Mouse (Mus musculus): Measurements from ENCODE around the gene Gm20792. TPM values are rescaled to one million over a fixed set of nuclear protein-coding genes. Genes with fewer than 3 reads are reported as not detected.
"Not testable (repeated sequence)": the region's sequence is repeated elsewhere in the genome, so short reads cannot be mapped to it uniquely, and the experiment has no call there.

Gene Gm20792
- not detected for total RNA-seq (2021)
- long read RNA-seq, experiment 1: 0 reads
- long read RNA-seq, experiment 2: 0 reads

DNA sequence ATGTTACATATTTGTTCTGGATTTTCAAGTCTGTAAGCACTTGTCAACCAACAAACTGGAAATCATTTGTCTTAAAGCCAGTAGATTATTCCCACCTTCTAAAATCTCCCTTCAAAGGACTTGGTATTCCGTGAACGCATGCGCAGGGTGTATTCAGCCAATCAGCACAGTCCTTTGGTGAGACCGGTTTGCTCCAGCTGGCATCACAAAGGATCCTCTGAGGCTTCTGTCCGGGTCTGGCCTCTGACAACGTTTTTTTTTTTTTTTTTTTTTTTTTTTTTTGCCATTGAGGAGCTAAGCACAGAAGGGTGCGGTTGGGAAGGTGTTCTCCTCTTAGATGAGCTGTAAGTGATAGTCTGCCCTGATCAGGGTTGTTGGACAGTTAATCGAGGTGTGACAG is at the start of gene Gm20792:
Gm20792 (plus strand) TSS at position 301 of the 400 bp plus-strand sequence.
- DNase-seq; intact Hi-C loops (cut with DNase I): not testable (repeated sequence)

Data from gastrocnemius, postnatal 36 days (tissue).